Comparison of ENCODE assay signal across 15 mouse cellular contexts in the genomic region with DNA sequence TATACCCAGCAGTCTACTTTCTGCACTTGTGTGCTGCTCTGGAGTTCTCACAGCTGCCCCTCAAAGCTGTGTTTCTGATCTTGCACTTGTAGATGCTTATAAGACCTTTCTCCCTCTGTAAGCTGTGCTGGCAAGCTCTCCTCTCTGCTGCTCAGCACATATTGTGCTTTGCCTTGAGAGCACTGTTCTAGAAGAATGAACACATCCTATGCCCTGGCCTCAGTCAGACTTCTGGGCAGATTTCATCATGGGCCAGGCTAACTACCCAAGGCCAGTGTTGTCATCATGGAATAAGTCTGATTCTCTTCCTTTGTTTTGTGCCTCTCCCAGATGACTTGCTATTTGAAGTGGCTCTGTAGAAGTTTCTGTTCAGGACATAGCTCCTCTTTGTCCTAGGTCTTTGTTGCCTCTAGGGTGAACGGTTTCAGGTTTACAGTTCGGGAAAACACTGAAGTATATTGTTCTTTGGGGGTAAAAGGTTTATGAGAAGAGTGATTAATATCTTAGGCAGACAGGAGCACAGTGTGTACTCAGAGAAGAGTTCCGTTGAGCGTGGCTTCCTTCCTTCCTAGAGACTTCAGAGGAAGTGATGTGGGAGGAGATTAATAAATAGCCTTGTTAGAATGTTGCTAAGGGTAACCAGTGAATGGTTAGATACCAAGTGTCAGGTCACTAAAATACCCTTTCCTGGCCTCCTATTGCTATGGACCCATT.
DNase-seq lines count a peak whose midpoint lies in the region; ATAC-seq and TF ChIP-seq lines count a peak whose summit lies in the region.
"Had no signal": no experiment of that assay in that cellular context is flagged by ENCODE, and none has a peak within 500 bp of the region (broad histone marks: within the 10 kb centered on the region; RNA-seq: fewer than 3 reads in every experiment).

No protein-coding gene starts in this region.

- 28% methylated on average over 4 of the region's 4 CpGs for WGBS in neural tube, embryonic 12.5 days
- WGBS in kidney, postnatal 0 days = 3% methylated on average over 4 of the region's 4 CpGs
- 21% methylated on average over 4 of the region's 4 CpGs for WGBS in neural tube, embryonic 14.5 days

- DNase-seq in kidney, adult 9 months = peak; percentile 2
- DNase-seq in kidney, postnatal 4 days = no peak
- DNase-seq in neural tube, embryonic 10.5 days (ENCODE audit: extremely low spot score, low spot score) = no peak
- peak; percentile 84 for DNase-seq in kidney, postnatal 0 days (ENCODE audit: low spot score)
- DNase-seq: cerebellum, adult 11 months; cerebellum, postnatal 36 days; gastrocnemius, postnatal 10 days; heart, postnatal 36 days; thymus, postnatal 4 days had no signal

- H3K27ac ChIP-seq in neural tube, embryonic 12.5 days = no peak overlapping the region
- H3K27ac ChIP-seq in kidney, postnatal 0 days = peak overlapping the region; percentile 62
- no peak overlapping the region for H3K27ac ChIP-seq in neural tube, embryonic 14.5 days (ENCODE audit: low read depth, low read length)
- H3K27ac ChIP-seq: forebrain, embryonic 15.5 days; liver, embryonic 12.5 days had no signal

- H3K4me3 ChIP-seq in neural tube, embryonic 12.5 days = no peak overlapping the region
- no peak overlapping the region for H3K4me3 ChIP-seq in kidney, postnatal 0 days (replicated peaks; ENCODE audit: low read depth, low read length)
- no peak overlapping the region for H3K4me3 ChIP-seq in neural tube, embryonic 14.5 days (ENCODE audit: low read depth, low read length)
- H3K4me3 ChIP-seq: forebrain, embryonic 15.5 days; liver, embryonic 12.5 days had no signal

- no peak for TF ChIP-seq CTCF in kidney, postnatal 0 days (IDR thresholded peaks at IDR 0.05; ENCODE audit: low read depth)

- no peaks in the 10 kb centered on the region for H3K9me3 ChIP-seq in neural tube, embryonic 12.5 days
- no peaks in the 10 kb centered on the region for H3K9me3 ChIP-seq in kidney, postnatal 0 days (replicated peaks; ENCODE audit: low read length)
- H3K9me3 ChIP-seq in neural tube, embryonic 14.5 days (ENCODE audit: control insufficient read depth, low read length) = no peaks in the 10 kb centered on the region
- H3K9me3 ChIP-seq: forebrain, embryonic 15.5 days; liver, embryonic 12.5 days had no signal

- H3K27me3 ChIP-seq in neural tube, embryonic 12.5 days (replicated peaks) = no peaks in the 10 kb centered on the region
- H3K27me3 ChIP-seq in kidney, postnatal 0 days (ENCODE audit: insufficient read depth, low read length) = no peaks in the 10 kb centered on the region
- no peaks in the 10 kb centered on the region for H3K27me3 ChIP-seq in neural tube, embryonic 14.5 days (ENCODE audit: control insufficient read depth, insufficient read depth, low read length)
- H3K27me3 ChIP-seq: CH12.LX; forebrain, embryonic 15.5 days; liver, embryonic 12.5 days had no signal

- no peak overlapping the region for H3K4me2 ChIP-seq in neural tube, embryonic 12.5 days (replicated peaks)
- no peak overlapping the region for H3K4me2 ChIP-seq in kidney, postnatal 0 days (ENCODE audit: low read length)
- H3K4me2 ChIP-seq in neural tube, embryonic 14.5 days (ENCODE audit: low read depth, low read length) = no peak overlapping the region
- H3K4me2 ChIP-seq: forebrain, embryonic 15.5 days; liver, embryonic 12.5 days had no signal

- H3K4me1 ChIP-seq in neural tube, embryonic 12.5 days = no peaks in the 10 kb centered on the region
- 0 out of 2 replicates have a peak, but pooled peaks cover 4% of the 10 kb centered on the region for H3K4me1 ChIP-seq in kidney, postnatal 0 days (replicated peaks; ENCODE audit: insufficient read depth, low read length)
- no peaks in the 10 kb centered on the region for H3K4me1 ChIP-seq in neural tube, embryonic 14.5 days (ENCODE audit: control insufficient read depth, insufficient read depth, low read length)
- H3K4me1 ChIP-seq: forebrain, embryonic 15.5 days; liver, embryonic 12.5 days had no signal

- no peaks in the 10 kb centered on the region for H3K36me3 ChIP-seq in neural tube, embryonic 12.5 days
- no peaks in the 10 kb centered on the region for H3K36me3 ChIP-seq in kidney, postnatal 0 days (ENCODE audit: insufficient read depth, low read length)
- H3K36me3 ChIP-seq in neural tube, embryonic 14.5 days (ENCODE audit: control insufficient read depth, insufficient read depth, low read length) = no peaks in the 10 kb centered on the region
- H3K36me3 ChIP-seq: forebrain, embryonic 15.5 days; liver, embryonic 12.5 days had no signal

- no peak overlapping the region for H3K9ac ChIP-seq in neural tube, embryonic 12.5 days
- H3K9ac ChIP-seq in kidney, postnatal 0 days (ENCODE audit: low read depth, low read length) = no peak overlapping the region; the same call in 1 of the 2 replicates
- H3K9ac ChIP-seq in neural tube, embryonic 14.5 days (replicated peaks; ENCODE audit: low read depth, low read length) = no peak overlapping the region
- H3K9ac ChIP-seq: forebrain, embryonic 15.5 days; liver, embryonic 12.5 days had no signal

- peak; percentile 53; the same call in 1 of the 2 replicates for ATAC-seq in neural tube, embryonic 12.5 days (ENCODE audit: low FRiP score, low read depth)
- peak; percentile 80 for ATAC-seq in kidney, postnatal 0 days (replicated peaks; ENCODE audit: low FRiP score, low read depth)
- ATAC-seq in neural tube, embryonic 14.5 days (ENCODE audit: low read depth) = peak; percentile 14; the same call in 1 of the 2 replicates
- ATAC-seq in megakaryocyte-erythroid progenitor cell, adult 5-6 weeks (replicated peaks; ENCODE audit: low FRiP score, low TSS enrichment, poor library complexity, severe bottlenecking) = no peak
- ATAC-seq: forebrain, embryonic 15.5 days; liver, embryonic 12.5 days had no signal

Comparison
In these comparisons a context has a peak if more than half of its experiments do, and no peak if none do; other contexts are left out.
1. DNase-seq: peak in kidney, adult 9 months (single experiment) and kidney, postnatal 0 days (single experiment); none in kidney, postnatal 4 days (0 of 2) and neural tube, embryonic 10.5 days (single experiment).